Mouse (Mus musculus): ENCODE results near the gene Sstr2.

Sstr2 gene

GRCm38 (mm10) chr11:113618672-113619419, at the start of gene Sstr2:
Gene Sstr2 (plus strand): TSS chr11:113619342.
- DNase-seq, result peak; percentile 47

GRCm38 (mm10) chr11:113571616-113572015, 47.5 kb upstream of the Sstr2 start:
- DNase-seq, result no peak

- DNase-seq, result no peak
These were observed 46.5 kb upstream of the Sstr2 start for GRCm38 (mm10) chr11:113572641-113573040.

- no peak for DNase-seq
These were observed 41.9 kb upstream of the Sstr2 start for GRCm38 (mm10) chr11:113577221-113577620.

GRCm38 (mm10) chr11:113583879-113584661, 35.1 kb upstream of the Sstr2 start:
- DNase-seq, result no peak

- DNase-seq, result no peak
These were observed 32.7 kb upstream of the Sstr2 start for GRCm38 (mm10) chr11:113586423-113586822.

GRCm38 (mm10) chr11:113588936-113589335, 30.2 kb upstream of the Sstr2 start:
- DNase-seq, result no peak

- no peak for DNase-seq
These were observed 24.0 kb upstream of the Sstr2 start for GRCm38 (mm10) chr11:113595144-113595543.

GRCm38 (mm10) chr11:113597632-113598031, 21.5 kb upstream of the Sstr2 start:
- DNase-seq, result no peak

- DNase-seq, result peak; percentile 45
These were observed 18.5 kb upstream of the Sstr2 start for GRCm38 (mm10) chr11:113600526-113601245.

GRCm38 (mm10) chr11:113601616-113602343, 17.4 kb upstream of the Sstr2 start:
- DNase-seq, result no peak

- DNase-seq, result no peak
These were observed 11.6 kb upstream of the Sstr2 start for GRCm38 (mm10) chr11:113607556-113607955.

- no peak for DNase-seq
These were observed 9.6 kb upstream of the Sstr2 start for GRCm38 (mm10) chr11:113609581-113609980.

GRCm38 (mm10) chr11:113610266-113610665, 8.9 kb upstream of the Sstr2 start:
- no peak for DNase-seq

- no peak for DNase-seq
These were observed 8.0 kb upstream of the Sstr2 start for GRCm38 (mm10) chr11:113611112-113611646.

- peak; percentile 13 for DNase-seq
These were observed 7.2 kb upstream of the Sstr2 start for GRCm38 (mm10) chr11:113611664-113612611.

GRCm38 (mm10) chr11:113614476-113614875, 4.7 kb upstream of the Sstr2 start:
- no peak for DNase-seq

GRCm38 (mm10) chr11:113617132-113617911, 1.8 kb upstream of the Sstr2 start:
- peak; percentile 30 for DNase-seq

- DNase-seq, result no peak
These were observed 855 bp upstream of the Sstr2 start for GRCm38 (mm10) chr11:113618303-113618671.

GRCm38 (mm10) chr11:113619420-113620080, 408 bp downstream of the Sstr2 start:
- DNase-seq, result no peak

Measured in cerebellum, adult 9-11 months (tissue).